9 mouse cellular contexts compared by ENCODE assay signal in genomic region chr3:108535896-108536516, GRCm38 (mm10). TPM values are rescaled to one million over a fixed set of nuclear protein-coding genes. Genes with fewer than 3 reads are reported as not detected.
A peak's percentile ranks its signal among the peaks of the same experiment; 100 is the strongest.
DNase-seq lines count a peak whose midpoint lies in the region; ATAC-seq and TF ChIP-seq lines count a peak whose summit lies in the region.
"Had no signal": no experiment of that assay in that cellular context is flagged by ENCODE, and none has a peak within 500 bp of the region (broad histone marks: within the 10 kb centered on the region; RNA-seq: fewer than 3 reads in every experiment).

No protein-coding gene starts in this region.

- peak overlapping the region; percentile 82 for H3K4me2 ChIP-seq in heart, embryonic 15.5 days
- peak overlapping the region; percentile 87 for H3K4me2 ChIP-seq in forebrain, embryonic 15.5 days (replicated peaks)
- peak overlapping the region; percentile 46; the same call in 1 of the 2 replicates for H3K4me2 ChIP-seq in liver, embryonic 15.5 days

- ATAC-seq in heart, embryonic 15.5 days (replicated peaks; ENCODE audit: insufficient number of reproducible peaks, insufficient read depth, low FRiP score, low read depth), result no peak
- no peak for ATAC-seq in forebrain, embryonic 15.5 days (replicated peaks)
- ATAC-seq in liver, embryonic 15.5 days (ENCODE audit: insufficient read depth), result no peak

- no peak overlapping the region for H3K9ac ChIP-seq in heart, embryonic 15.5 days
- H3K9ac ChIP-seq in ES-Bruce4 (ENCODE audit: low read depth, poor library complexity, severe bottlenecking), result no peak overlapping the region
- H3K9ac ChIP-seq in forebrain, embryonic 15.5 days (replicated peaks), result peak overlapping the region; percentile 47
- H3K9ac ChIP-seq in liver, embryonic 15.5 days, result no peak overlapping the region

- DNase-seq in heart, postnatal 14 days, result no peak
- no peak for DNase-seq in embryo, embryonic 10.5 days (ENCODE audit: low spot score)
- no peak for DNase-seq in spleen, postnatal 14 days (ENCODE audit: low spot score in 2 of 2)
- DNase-seq in gastrocnemius, adult 8-10 months (ENCODE audit: low spot score in 2 of 2), result no peak

- peak overlapping the region; percentile 46 for H3K4me3 ChIP-seq in heart, embryonic 15.5 days
- H3K4me3 ChIP-seq in ES-Bruce4 (ENCODE audit: low read depth, low read length), result peak overlapping the region; percentile 33; the same call in 1 of the 2 replicates
- peak overlapping the region; percentile 50 for H3K4me3 ChIP-seq in forebrain, embryonic 15.5 days
- H3K4me3 ChIP-seq in liver, embryonic 15.5 days (replicated peaks), result peak overlapping the region; percentile 21

- no peak for TF ChIP-seq CTCF in ES-Bruce4 (IDR thresholded peaks at IDR 0.05; ENCODE audit: low read depth, low read length)

- H3K27me3 ChIP-seq in heart, embryonic 15.5 days, result peaks cover 17% of the 10 kb centered on the region
- H3K27me3 ChIP-seq in ES-Bruce4 (ENCODE audit: control insufficient read depth, insufficient read depth, low read length, poor library complexity, severe bottlenecking), result no peaks in the 10 kb centered on the region
- peaks cover 5% of the 10 kb centered on the region; the same call in 1 of the 2 replicates for H3K27me3 ChIP-seq in forebrain, embryonic 15.5 days
- H3K27me3 ChIP-seq in liver, embryonic 15.5 days, result peaks cover 70% of the 10 kb centered on the region

- no peak for TF ChIP-seq POLR2A in ES-Bruce4 (IDR thresholded peaks at IDR 0.05; ENCODE audit: insufficient read depth, low read length)

- peaks cover 27% of the 10 kb centered on the region for H3K4me1 ChIP-seq in heart, embryonic 15.5 days (replicated peaks)
- H3K4me1 ChIP-seq in ES-Bruce4 (ENCODE audit: control insufficient read depth, insufficient read depth, low read length), result no peaks in the 10 kb centered on the region
- peaks cover 14% of the 10 kb centered on the region for H3K4me1 ChIP-seq in forebrain, embryonic 15.5 days
- peaks cover 17% of the 10 kb centered on the region for H3K4me1 ChIP-seq in liver, embryonic 15.5 days (replicated peaks)

- H3K36me3 ChIP-seq in heart, embryonic 15.5 days, result no peaks in the 10 kb centered on the region
- no peaks in the 10 kb centered on the region for H3K36me3 ChIP-seq in ES-Bruce4 (ENCODE audit: control insufficient read depth, insufficient read depth, low read length, poor library complexity, severe bottlenecking)
- H3K36me3 ChIP-seq in forebrain, embryonic 15.5 days, result no peaks in the 10 kb centered on the region
- no peaks in the 10 kb centered on the region for H3K36me3 ChIP-seq in liver, embryonic 15.5 days (replicated peaks)

- no peaks in the 10 kb centered on the region for H3K9me3 ChIP-seq in heart, embryonic 15.5 days (replicated peaks)
- no peaks in the 10 kb centered on the region for H3K9me3 ChIP-seq in ES-Bruce4 (replicated peaks; ENCODE audit: control insufficient read depth, insufficient read depth, low read length, poor library complexity, severe bottlenecking)
- no peaks in the 10 kb centered on the region for H3K9me3 ChIP-seq in forebrain, embryonic 15.5 days
- no peaks in the 10 kb centered on the region for H3K9me3 ChIP-seq in liver, embryonic 15.5 days (replicated peaks)

- intact Hi-C loops in heart, postnatal 14 days (cut with DNase I), result no loop called here

- no peak overlapping the region for H3K27ac ChIP-seq in heart, embryonic 15.5 days
- no peak overlapping the region for H3K27ac ChIP-seq in ES-Bruce4 (ENCODE audit: insufficient read depth, low read length)
- peak overlapping the region; percentile 59 for H3K27ac ChIP-seq in forebrain, embryonic 15.5 days (replicated peaks)
- H3K27ac ChIP-seq in liver, embryonic 15.5 days (replicated peaks), result no peak overlapping the region

- 7% methylated on average over 15 of the region's 15 CpGs for WGBS in heart, embryonic 15.5 days
- whole genome bisulfite sequencing in forebrain, embryonic 15.5 days, result 7% methylated on average over 15 of the region's 15 CpGs
- WGBS in liver, embryonic 15.5 days (ENCODE audit: insufficient replicate concordance), result 7% methylated on average over 15 of the region's 15 CpGs

- TF ChIP-seq EP300 in ES-Bruce4 (IDR thresholded peaks at IDR 0.05; ENCODE audit: insufficient read depth, low read depth, low read length), result no peak

RNA-seq across cellular contexts. Expression of gene 5330417C22Rik, which starts 0.3 kb away (rescaled TPM):
- polyA plus RNA-seq in heart, embryonic 15.5 days (2015; fragmentation: Nextera tagmentation; extraction: Ambion mirVana), result 1.0 and 1.7 TPM in 2 replicates
- under 1 TPM; 0.24 to 0.81 TPM for total RNA-seq in heart, postnatal 14 days (2021)
- 0.43 TPM in 1 of 2 replicates, not detected in the other for polyA plus RNA-seq in ES-Bruce4 (2011; ENCODE audit: insufficient read depth, insufficient read length, low read depth, missing spikeins)
- polyA plus RNA-seq in forebrain, embryonic 15.5 days (2015; fragmentation: Nextera tagmentation; extraction: Ambion mirVana), result 9.4 and 12.9 TPM in 2 replicates
- polyA plus RNA-seq in liver, embryonic 15.5 days (2015; fragmentation: Nextera tagmentation; extraction: Ambion mirVana), result 0.26 and 0.71 TPM in 2 replicates
- total RNA-seq in gastrocnemius, adult 8-10 months (2022), result under 1 TPM in 2 of 4 experiments, not detected in 2; 0.19 to 0.31 TPM

RNA-seq across cellular contexts. Expression of gene 1700013F07Rik, which starts 2.1 kb away (rescaled TPM):
- 0.19 TPM in 1 of 2 replicates, not detected in the other for polyA plus RNA-seq in heart, embryonic 15.5 days (2015; fragmentation: Nextera tagmentation; extraction: Ambion mirVana)
- total RNA-seq in heart, postnatal 14 days (2021), result not detected
- not detected in 2 replicates for polyA plus RNA-seq in ES-Bruce4 (2011; ENCODE audit: insufficient read depth, insufficient read length, low read depth, missing spikeins)
- 1.8 and 2.4 TPM in 2 replicates for polyA plus RNA-seq in forebrain, embryonic 15.5 days (2015; fragmentation: Nextera tagmentation; extraction: Ambion mirVana)
- not detected in 2 replicates for polyA plus RNA-seq in liver, embryonic 15.5 days (2015; fragmentation: Nextera tagmentation; extraction: Ambion mirVana)
- total RNA-seq in gastrocnemius, adult 8-10 months (2022), result not detected
- polyA plus RNA-seq: large intestine, adult 2 months had no signal

RNA-seq across cellular contexts. Expression of gene Tmem167b, which starts 26.3 kb away (rescaled TPM):
- 29.7 and 32.5 TPM in 2 replicates for polyA plus RNA-seq in heart, embryonic 15.5 days (2015; fragmentation: Nextera tagmentation; extraction: Ambion mirVana)
- 10 to 100 TPM; 25.4 to 25.6 TPM for total RNA-seq in heart, postnatal 14 days (2021)
- polyA plus RNA-seq in ES-Bruce4 (2011; ENCODE audit: insufficient read depth, insufficient read length, low read depth, missing spikeins), result 22.7 and 25.5 TPM in 2 replicates
- polyA plus RNA-seq in forebrain, embryonic 15.5 days (2015; fragmentation: Nextera tagmentation; extraction: Ambion mirVana), result 64.7 and 68.7 TPM in 2 replicates
- polyA plus RNA-seq in liver, embryonic 15.5 days (2015; fragmentation: Nextera tagmentation; extraction: Ambion mirVana), result 15.1 and 16.2 TPM in 2 replicates
- 10 to 100 TPM; 14.8 to 16.5 (median 16.1) TPM for total RNA-seq in gastrocnemius, adult 8-10 months (2022)

RNA-seq across cellular contexts. Expression of gene Taf13, which starts 35.5 kb away (rescaled TPM):
- 24.6 and 24.7 TPM in 2 replicates for polyA plus RNA-seq in heart, embryonic 15.5 days (2015; fragmentation: Nextera tagmentation; extraction: Ambion mirVana)
- total RNA-seq in heart, postnatal 14 days (2021), result 10 to 100 TPM; 17.3 to 17.8 TPM
- 21.5 and 28.4 TPM in 2 replicates for polyA plus RNA-seq in ES-Bruce4 (2011; ENCODE audit: insufficient read depth, insufficient read length, low read depth, missing spikeins)
- polyA plus RNA-seq in forebrain, embryonic 15.5 days (2015; fragmentation: Nextera tagmentation; extraction: Ambion mirVana), result 46.9 and 54.4 TPM in 2 replicates
- 9.5 and 10.4 TPM in 2 replicates for polyA plus RNA-seq in liver, embryonic 15.5 days (2015; fragmentation: Nextera tagmentation; extraction: Ambion mirVana)
- 10 to 100 TPM; 18.6 to 30.2 (median 25.3) TPM for total RNA-seq in gastrocnemius, adult 8-10 months (2022)

RNA-seq across cellular contexts. Expression of gene Wdr47, which starts 55.1 kb away (rescaled TPM):
- polyA plus RNA-seq in heart, embryonic 15.5 days (2015; fragmentation: Nextera tagmentation; extraction: Ambion mirVana), result 7.0 and 8.8 TPM in 2 replicates
- 1 to 10 TPM; 8.9 to 9.0 TPM for total RNA-seq in heart, postnatal 14 days (2021)
- polyA plus RNA-seq in ES-Bruce4 (2011; ENCODE audit: insufficient read depth, insufficient read length, low read depth, missing spikeins), result 10.9 and 12.6 TPM in 2 replicates
- 114 and 115 TPM in 2 replicates for polyA plus RNA-seq in forebrain, embryonic 15.5 days (2015; fragmentation: Nextera tagmentation; extraction: Ambion mirVana)
- polyA plus RNA-seq in liver, embryonic 15.5 days (2015; fragmentation: Nextera tagmentation; extraction: Ambion mirVana), result 1.1 and 1.8 TPM in 2 replicates
- 1 to 10 TPM; 3.5 to 7.7 (median 5.0) TPM for total RNA-seq in gastrocnemius, adult 8-10 months (2022)
